Mouse (Mus musculus) macrophage (primary cell): ENCODE measurements around the gene Rsrc1. TPM values are rescaled to one million over a fixed set of nuclear protein-coding genes. Genes with fewer than 3 reads are reported as not detected.

Experiments
- H3K27ac ChIP-seq: fragments of 350-480 bp; formaldehyde crosslinking; 2 replicates; pipeline ENCODE4 v1.9.0; 2021
- H3K36me3 ChIP-seq: fragments of 350-480 bp; formaldehyde crosslinking; 2 replicates; pipeline ENCODE4 v1.9.0; 2021; ENCODE audit errors: inconsistent target
- H3K4me3 ChIP-seq: fragments of 350-480 bp; formaldehyde crosslinking; 2 replicates; pipeline ENCODE4 v1.9.0; 2021; ENCODE audit errors: inconsistent target
- H3K79me2 ChIP-seq: fragments of 350-480 bp; formaldehyde crosslinking; 2 replicates; pipeline ENCODE4 v1.9.0; 2021; ENCODE audit errors: inconsistent target
- WGBS: methylation state at CpG from one replicate; pipeline ENCODE4 v1.1.7; 2026; ENCODE audit warnings: inconsistent platforms; ENCODE audit not compliant: missing documents; 5-methylcytosine and 5-hydroxymethylcytosine counted together
- polyA plus RNA-seq: library from polyadenylated mRNA; stranded (reverse); fragments of 250-400 nt; gene quantifications from 3 replicates; pipeline ENCODE4 v1.2.4, GENCODE M21; 2018; ENCODE audit warnings: inconsistent platforms

Rsrc1 gene
- polyA plus RNA-seq, 1 experiment from 2014 or later, result 38.8 TPM

DNA sequence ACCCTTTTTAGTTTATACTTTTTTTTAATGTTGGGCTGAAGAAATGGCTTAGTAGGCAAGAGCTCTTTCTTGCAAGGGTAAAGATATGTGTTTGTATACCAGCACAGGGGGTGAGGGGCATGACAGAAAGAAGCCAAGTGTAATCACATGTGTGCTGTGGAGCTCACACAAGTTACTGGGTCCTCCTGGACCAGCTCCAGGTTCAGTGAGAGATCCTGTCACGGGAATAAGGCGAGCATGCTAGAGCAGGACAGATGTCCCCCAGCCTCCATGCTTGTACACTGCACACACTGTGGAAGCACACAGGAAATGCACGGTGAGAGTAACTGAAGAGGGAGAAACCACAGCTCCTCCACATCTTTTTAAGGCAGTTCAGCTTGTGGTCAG lies 371.6 kb downstream of the Rsrc1 start:
- WGBS, result 81% methylated on average over 3 of the region's 3 CpGs
- H3K27ac ChIP-seq, result no peak overlapping the region
- no peaks in the 10 kb centered on the region for H3K79me2 ChIP-seq
- no peak overlapping the region for H3K4me3 ChIP-seq
- no peaks in the 10 kb centered on the region for H3K36me3 ChIP-seq

- no peaks in the 10 kb centered on the region for H3K79me2 ChIP-seq
- H3K4me3 ChIP-seq, result no peak overlapping the region
- WGBS, result 92% methylated on average over 7 of the region's 7 CpGs
- H3K36me3 ChIP-seq, result no peaks in the 10 kb centered on the region
- H3K27ac ChIP-seq, result no peak overlapping the region
Measured at GRCm38 (mm10) chr3:67358376-67358775, 377.2 kb downstream of the Rsrc1 start.

GRCm38 (mm10) chr3:67366087-67366892 lies 385.1 kb downstream of the Rsrc1 start:
- Histone ChIP-seq H3K27ac (no peak overlapping the region), H3K4me3 (no peak overlapping the region), H3K36me3 (no peaks in the 10 kb centered on the region), H3K79me2 (no peaks in the 10 kb centered on the region)
- WGBS, result 87% methylated on average over 4 of the region's 4 CpGs

GRCm38 (mm10) chr3:67367481-67367880 lies 386.3 kb downstream of the Rsrc1 start:
- WGBS, result 79% methylated on average over 6 of the region's 6 CpGs
- Histone ChIP-seq H3K36me3 (no peaks in the 10 kb centered on the region), H3K4me3 (no peak overlapping the region)

GRCm38 (mm10) chr3:67369407-67370079 lies 388.4 kb downstream of the Rsrc1 start:
- Histone ChIP-seq H3K36me3 (no peaks in the 10 kb centered on the region), H3K4me3 (no peak overlapping the region), H3K79me2 (no peaks in the 10 kb centered on the region), H3K27ac (no peak overlapping the region)
- WGBS, result 83% methylated on average over 5 of the region's 5 CpGs

More at GRCm38 (mm10) chr3:67367481-67367880, 386.3 kb downstream of the Rsrc1 start:
- no peak overlapping the region for H3K27ac ChIP-seq
- no peaks in the 10 kb centered on the region for H3K79me2 ChIP-seq

DNA sequence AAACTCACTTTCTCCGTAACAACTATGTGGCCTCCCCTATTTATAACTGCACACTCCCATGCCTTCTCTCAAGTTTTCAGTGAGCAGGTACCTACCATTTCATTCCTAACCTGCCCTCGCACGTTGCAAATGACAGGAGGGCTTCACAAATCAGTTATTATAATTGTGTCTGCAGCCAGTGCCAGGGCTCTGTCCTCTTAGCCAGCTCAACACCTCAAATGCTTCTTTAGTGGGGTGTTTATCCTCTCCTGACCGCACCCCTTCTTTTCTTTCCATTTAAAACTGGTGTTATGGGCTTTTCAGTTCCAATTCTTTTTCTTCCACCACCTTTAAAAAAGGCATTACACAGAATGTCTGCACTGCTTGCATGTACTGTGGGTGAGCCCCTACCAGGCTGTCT lies 391.0 kb downstream of the Rsrc1 start:
- WGBS, result 77% methylated on average over 4 of the region's 4 CpGs

GRCm38 (mm10) chr3:67372781-67373180 lies 391.6 kb downstream of the Rsrc1 start:
- Histone ChIP-seq H3K27ac (no peak overlapping the region), H3K36me3 (no peaks in the 10 kb centered on the region), H3K4me3 (no peak overlapping the region), H3K79me2 (no peaks in the 10 kb centered on the region)
- 57% methylated on average over 5 of the region's 5 CpGs for WGBS

More for the DNA sequence above, 391.0 kb downstream of the Rsrc1 start:
- Histone ChIP-seq H3K79me2 (no peaks in the 10 kb centered on the region), H3K4me3 (no peak overlapping the region), H3K36me3 (no peaks in the 10 kb centered on the region), H3K27ac (no peak overlapping the region)

DNA sequence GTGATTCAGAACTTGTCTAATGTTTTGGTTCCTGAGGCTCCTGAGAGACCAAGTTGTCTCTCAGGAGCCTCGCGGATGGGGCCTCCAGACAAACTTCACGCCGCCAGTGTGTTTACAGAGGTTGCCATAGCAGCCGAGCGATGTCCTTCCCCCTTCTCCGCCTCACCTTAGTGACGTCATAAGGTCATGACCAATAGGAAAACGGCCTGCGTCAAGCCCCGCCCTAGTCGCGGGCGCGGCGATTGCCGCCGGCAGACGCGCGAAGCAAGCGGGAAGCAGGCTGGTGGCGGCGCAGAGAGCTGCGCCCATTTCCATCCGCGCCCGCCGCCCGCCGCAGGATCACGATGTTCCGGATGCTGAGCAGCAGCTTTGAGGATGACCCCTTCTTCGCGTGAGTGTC lies 392.7 kb downstream of the Rsrc1 start, which contains the start of gene Mlf1:
Mlf1 (plus strand) TSS at position 226 of the 400 bp plus-strand sequence.
- no peaks in the 10 kb centered on the region for H3K36me3 ChIP-seq
- H3K79me2 ChIP-seq, result no peaks in the 10 kb centered on the region
- H3K27ac ChIP-seq, result no peak within 1 kb of the TSS
- no peak within 1 kb of the TSS for H3K4me3 ChIP-seq
- under 1% methylated on average over 35 of the region's 35 CpGs for WGBS

- H3K36me3 ChIP-seq, result no peaks in the 10 kb centered on the region
- H3K4me3 ChIP-seq, result no peak overlapping the region
- H3K27ac ChIP-seq, result no peak overlapping the region
- no peaks in the 10 kb centered on the region for H3K79me2 ChIP-seq
- 47% methylated on average over 7 of the region's 7 CpGs for WGBS
Measured at GRCm38 (mm10) chr3:67374360-67374778, 393.2 kb downstream of the Rsrc1 start.

GRCm38 (mm10) chr3:67375063-67375462 lies 393.9 kb downstream of the Rsrc1 start, which contains the start of gene Gm17402:
TSS of gene Gm17402 (minus strand) at chr3:67375163.
- Histone ChIP-seq H3K4me3 (no peak within 1 kb of the TSS), H3K79me2 (no peaks in the 10 kb centered on the region), H3K27ac (no peak within 1 kb of the TSS), H3K36me3 (no peaks in the 10 kb centered on the region)
- WGBS, result 84% methylated on average over 2 of the region's 3 CpGs

DNA sequence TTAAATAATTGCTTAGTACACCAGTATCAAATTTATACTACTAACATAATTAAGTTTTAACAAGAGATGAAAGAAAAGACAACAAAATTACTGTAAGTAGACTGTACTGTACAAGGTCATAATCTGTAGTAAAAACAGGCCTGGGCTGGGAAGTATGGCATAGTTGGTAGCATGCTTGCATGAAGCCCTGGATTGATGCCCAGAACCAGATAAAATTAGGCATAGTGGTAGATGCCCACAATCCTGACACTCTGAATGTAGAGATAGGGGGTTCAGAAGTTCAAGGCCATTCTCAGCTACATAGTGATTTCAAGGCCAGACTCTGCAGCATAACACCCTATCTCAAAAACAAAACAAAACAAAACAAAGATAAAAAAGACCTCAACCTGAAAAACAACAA lies 397.0 kb downstream of the Rsrc1 start:
- Histone ChIP-seq H3K4me3 (no peak overlapping the region), H3K79me2 (no peaks in the 10 kb centered on the region), H3K36me3 (no peaks in the 10 kb centered on the region), H3K27ac (no peak overlapping the region)

Other genes starting within 250 kb of the Rsrc1 start
- gene Shox2, start 381 bp downstream of the Rsrc1 start, polyA plus RNA-seq, result 0.09 TPM in 2 of 3 replicates, not detected in the other